Mouse (Mus musculus) retina, postnatal 1 day (tissue): ENCODE measurements around the gene Hivep3.

Source experiments
- DNase-seq: peaks from one replicate; pipeline ENCODE4 v3.0.0-alpha.2; 2012

Hivep3 gene

DNA sequence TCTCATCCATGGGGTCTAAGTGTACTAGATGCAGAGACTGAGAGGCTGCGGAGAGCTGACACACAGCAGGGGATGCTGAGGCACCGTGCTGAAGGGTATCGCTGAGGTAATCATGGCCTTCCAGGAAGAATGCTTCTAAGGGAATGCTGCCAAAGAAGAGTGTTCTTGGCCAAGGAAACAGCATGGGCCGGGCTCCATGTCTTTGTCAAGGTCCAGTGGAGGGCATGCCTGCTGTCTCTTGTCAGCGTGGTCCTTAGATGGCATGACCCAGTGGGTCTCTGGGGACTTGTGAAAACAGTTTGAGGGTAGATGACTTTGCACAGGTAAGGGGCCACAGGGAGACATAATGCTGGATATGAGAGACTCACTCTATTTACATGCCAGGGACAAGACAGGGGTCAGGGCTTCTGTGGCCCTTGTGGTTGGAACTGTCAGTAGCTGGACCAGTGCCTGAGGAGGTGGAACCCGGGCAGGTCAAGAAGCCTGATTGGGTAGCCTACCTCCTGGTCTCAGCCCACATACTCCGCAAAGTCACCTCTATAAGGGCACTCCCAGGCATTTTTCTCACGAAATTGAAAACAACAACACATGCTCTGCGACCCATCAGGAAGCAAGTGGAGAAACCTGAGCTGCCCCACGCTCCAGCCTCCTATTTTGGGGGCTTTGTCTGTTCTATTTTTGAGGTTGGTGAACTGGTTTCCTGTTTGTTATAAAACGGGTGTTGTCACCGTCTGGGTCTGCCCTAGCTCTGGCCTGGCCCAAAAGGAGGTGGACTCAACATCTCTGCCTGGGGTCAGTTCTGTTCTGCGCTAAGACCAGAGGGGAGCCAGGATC, 177.7 kb downstream of the Hivep3 start:
- DNase-seq, result no peak

- no peak for DNase-seq
Observed at GRCm38 (mm10) chr4:119912216-119912615, 178.6 kb downstream of the Hivep3 start.

DNA sequence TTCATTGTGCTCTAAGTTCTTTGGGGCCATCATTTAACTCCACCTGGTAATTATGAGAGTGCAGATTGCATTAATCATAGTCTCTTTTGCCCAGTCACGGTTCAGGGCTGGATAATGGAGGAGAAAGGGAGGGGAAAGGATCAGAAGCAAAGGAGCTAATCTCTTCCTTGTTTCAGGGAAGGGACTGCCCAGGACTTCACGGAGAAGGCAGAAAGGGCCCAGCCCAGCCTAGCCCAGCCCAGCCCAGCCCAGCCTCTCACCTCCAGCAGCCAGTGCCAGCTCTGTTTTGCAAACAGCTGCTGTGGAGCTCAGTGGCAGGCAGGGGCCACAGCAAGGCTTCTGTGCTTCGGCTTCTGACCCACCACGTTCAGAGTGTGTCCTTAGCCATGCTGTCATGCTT, 180.6 kb downstream of the Hivep3 start:
- no peak for DNase-seq

DNA sequence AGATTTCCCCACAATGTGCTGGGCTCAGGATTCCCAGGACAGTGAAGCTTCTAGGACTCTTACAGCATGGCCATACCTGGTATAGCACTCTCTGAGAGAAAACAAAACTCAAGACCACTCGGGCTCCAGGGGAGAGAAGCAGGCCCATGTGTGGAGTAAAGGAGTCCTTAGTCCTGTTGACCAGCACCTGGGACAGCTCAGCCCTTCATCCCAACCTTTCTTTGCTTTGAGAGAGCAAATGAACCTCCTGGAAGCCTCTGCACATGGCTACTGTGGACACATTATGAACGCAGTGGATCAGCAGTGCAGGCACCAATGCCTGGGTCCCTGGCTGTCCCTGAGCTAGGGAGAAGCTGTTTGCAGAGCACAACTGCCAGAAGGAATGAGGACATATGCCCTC, 181.5 kb downstream of the Hivep3 start:
- DNase-seq, result no peak

DNA sequence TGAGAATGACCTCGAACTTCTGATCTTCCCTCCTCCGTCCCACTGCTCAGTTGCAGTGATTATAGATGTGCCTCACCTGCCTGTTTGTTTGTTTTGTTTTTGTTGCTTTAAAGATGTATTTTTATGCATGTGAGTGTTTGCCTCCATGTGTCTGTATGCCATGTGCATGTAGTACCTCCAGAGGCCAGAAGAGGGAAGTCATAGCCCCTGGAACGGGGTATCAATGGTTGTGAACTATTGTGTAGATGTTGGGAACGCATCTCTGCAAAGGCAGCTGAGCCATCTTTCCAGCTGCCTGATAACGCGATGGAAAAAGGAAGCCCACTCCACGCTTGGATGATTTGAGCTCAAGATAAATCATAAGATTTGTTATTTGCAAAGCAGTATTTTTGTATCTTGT, 183.9 kb downstream of the Hivep3 start:
- DNase-seq, result peak; percentile 64

DNA sequence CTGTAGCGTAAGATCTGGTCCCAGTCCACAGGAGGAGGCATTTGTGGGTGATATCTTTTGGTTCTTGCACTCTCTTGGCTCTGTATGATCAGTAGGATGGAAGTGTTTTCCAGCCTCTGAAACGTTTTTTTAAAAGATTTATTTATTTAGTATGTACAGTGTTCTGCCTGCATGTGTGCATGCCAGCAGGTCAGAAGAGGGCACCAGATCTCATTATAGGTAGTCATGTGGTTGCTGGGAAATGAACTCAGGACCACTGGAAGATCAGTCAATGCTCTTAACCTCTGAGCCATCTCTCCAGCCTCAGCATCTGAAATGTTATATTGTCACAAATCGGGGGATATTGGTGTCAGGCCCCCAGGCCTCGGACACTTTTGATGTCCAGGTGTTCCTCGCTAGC, 185.8 kb downstream of the Hivep3 start:
- no peak for DNase-seq

DNA sequence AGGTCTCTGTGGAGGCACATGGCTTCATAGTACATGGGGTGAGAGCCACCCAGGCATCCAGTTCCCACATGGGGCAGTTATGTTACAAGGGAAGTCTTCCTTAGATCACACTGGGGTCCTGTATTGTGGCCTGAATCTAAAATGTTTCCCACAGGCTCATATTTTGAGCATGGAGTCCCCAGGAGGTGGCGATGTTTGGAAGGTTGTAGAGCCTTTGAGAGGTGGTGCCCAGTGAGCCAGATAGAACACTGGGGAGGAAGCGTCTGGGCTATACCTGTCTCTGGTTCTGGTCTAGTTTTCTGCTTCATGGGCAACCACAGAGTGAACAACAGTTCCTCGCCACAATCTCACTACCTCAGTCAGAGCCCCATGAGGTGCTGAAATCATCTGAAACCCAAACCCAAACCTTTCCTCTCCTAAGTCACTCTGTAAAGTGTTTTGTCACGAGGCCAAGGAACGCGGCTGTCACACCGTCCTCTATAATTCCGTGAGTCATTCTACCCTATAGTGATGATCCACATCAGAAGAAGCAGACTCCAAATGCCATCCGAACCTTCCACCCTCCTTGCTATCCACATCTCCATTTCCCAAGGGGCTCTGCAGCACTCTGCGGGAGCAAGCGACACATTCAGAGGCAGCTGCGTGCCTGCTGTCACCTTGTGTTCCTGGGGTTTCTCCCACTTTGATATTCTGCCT, 187.6 kb downstream of the Hivep3 start:
- no peak for DNase-seq

DNA sequence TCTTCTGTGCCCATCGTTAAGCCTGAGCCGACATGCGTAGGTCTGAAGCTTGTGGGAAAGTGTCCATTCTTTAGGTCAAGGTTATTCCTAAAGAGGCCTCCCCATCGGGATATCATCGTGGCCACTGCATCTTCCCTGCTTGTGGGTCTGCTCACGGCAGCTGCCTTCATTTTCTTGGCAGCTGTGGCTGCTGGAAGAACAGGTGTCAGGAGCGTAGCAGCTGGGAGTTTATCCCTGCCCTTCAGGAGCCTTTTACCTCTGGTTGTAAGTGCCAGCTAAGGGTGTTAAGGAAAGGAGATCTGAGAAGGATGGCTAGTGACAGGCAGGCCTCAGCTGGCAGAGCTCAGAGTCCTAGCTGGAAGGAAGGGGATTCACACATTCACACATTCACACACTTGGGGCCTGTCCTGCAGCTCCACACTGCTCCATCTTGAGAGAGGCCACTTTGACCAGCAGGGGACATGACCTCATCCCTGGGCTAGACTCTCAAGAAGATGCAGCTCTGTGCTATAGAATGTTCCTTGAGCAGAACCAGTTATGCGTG, 188.2 kb downstream of the Hivep3 start:
- DNase-seq, result peak; percentile 37

- no peak for DNase-seq
Observed at GRCm38 (mm10) chr4:119922945-119923344, 189.4 kb downstream of the Hivep3 start.

DNA sequence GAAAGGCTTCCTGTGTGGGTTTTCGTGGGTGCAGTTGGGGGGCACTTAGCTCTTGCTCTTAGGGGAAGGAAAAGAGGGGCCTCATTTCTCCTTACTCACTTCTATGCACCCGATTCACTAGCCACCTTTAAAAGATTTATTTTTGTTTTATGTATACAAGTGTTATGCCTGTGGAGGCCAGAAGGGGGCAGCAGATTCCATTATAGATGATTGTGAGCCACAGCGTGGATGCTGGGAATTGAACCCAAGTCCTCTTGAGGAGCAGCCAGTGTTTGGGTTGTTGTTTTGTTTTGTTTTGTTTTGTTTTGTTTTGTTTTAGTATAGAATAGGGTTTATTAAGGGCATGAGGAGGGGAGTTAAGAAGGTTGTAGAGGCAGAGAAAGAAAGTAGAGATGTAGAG, 189.8 kb downstream of the Hivep3 start:
- DNase-seq, result no peak

DNA sequence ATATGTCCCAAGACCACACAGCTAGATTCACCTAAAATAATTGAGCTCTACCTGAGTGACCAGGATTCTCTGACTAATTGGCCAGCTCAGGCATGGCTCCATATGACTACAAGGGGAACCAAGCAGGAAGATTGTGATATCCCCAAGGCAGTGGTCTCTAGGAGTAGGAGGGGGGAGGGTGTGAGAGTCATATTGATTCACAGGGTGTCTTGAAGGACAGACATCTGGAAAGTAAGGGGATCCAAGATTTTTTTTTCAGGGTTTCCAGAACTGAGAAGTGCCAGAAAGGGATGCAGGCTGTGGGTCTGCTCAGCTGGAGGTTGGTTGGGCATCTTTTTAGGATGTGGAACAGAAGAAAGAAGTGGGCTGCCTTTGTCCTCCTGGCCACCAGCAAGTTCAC, 191.5 kb downstream of the Hivep3 start:
- no peak for DNase-seq

DNA sequence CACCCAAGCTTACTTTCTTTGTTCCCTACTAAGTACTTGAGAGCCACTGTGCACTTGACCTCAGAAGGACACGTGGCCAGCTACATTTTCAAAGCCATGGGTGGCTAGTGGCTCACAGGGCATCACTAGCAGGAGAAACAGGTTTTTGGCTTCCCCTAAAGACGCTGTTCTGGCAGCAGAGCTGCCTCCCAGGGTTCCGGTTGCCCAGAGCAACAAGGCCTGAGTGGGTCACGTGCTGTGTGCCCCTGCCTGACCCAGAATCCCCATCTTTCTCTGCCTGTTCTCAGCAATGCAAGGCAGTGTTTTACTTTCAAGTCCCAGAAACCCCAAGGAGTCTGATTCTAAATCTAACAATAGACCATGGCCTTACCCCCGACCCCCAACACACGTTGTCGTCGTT, 198.3 kb downstream of the Hivep3 start:
- peak; percentile 83 for DNase-seq

DNA sequence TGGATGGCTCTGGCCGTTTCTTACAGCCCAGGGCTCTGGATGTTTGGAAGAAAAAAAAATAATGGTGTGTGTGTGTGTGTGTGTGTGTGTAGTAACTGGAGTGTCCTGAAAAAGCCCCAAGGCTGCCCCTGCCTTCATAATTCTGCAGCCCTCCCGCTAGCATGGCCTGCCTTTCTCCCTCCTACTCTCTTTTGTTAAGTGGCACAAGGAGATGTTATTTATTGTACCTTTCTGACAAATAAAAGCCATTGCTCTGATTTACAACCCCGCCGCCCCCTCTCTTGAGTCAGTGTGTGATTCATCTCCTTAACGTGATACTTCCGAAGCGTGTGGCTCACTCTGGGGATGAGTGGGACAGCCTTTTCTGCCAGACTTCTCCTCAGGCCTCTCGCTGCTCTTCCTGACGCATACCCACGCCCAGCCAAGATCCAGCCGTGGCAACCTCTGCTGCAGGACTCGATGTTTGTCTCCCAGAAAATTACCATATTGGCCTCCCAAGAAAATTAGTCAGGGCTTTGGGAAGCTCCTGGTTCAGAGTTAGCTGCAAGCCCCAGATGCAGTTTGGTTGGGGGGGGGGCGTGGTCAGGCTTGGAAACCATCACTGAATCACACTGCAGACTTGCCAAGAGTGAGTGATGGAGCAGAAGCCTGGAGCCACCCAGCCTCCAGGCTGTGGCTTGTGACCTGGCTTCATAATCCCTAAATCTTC, 199.1 kb downstream of the Hivep3 start:
- peak; percentile 44 for DNase-seq

- no peak for DNase-seq
Observed at GRCm38 (mm10) chr4:119934901-119935300, 201.3 kb downstream of the Hivep3 start.

DNA sequence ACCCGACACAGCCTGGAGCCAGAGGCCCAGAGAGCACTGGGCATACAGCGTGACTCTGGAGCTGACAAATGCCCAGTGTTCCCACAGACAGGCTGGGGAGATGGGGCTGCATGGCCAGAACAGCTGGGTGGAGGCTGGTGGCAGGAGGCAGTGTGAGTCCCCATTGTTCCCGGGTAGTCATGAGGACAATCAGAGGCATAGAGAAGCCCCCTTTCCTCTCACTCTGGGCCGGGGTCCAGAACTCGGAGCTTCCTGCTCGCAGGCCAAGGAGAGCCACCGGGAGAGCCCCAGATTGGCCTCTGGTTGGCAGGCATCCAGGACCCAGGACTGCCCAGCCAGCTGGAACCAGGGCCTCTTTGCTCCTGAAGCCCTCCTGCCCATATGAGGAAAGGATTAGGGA, 204.3 kb downstream of the Hivep3 start:
- DNase-seq, result peak; percentile 93

- peak; percentile 36 for DNase-seq
Observed at GRCm38 (mm10) chr4:119938518-119938917, 204.9 kb downstream of the Hivep3 start.

GRCm38 (mm10) chr4:119939786-119940185, 206.2 kb downstream of the Hivep3 start:
- DNase-seq, result no peak

GRCm38 (mm10) chr4:119946224-119946887, 212.8 kb downstream of the Hivep3 start:
- DNase-seq, result no peak

DNA sequence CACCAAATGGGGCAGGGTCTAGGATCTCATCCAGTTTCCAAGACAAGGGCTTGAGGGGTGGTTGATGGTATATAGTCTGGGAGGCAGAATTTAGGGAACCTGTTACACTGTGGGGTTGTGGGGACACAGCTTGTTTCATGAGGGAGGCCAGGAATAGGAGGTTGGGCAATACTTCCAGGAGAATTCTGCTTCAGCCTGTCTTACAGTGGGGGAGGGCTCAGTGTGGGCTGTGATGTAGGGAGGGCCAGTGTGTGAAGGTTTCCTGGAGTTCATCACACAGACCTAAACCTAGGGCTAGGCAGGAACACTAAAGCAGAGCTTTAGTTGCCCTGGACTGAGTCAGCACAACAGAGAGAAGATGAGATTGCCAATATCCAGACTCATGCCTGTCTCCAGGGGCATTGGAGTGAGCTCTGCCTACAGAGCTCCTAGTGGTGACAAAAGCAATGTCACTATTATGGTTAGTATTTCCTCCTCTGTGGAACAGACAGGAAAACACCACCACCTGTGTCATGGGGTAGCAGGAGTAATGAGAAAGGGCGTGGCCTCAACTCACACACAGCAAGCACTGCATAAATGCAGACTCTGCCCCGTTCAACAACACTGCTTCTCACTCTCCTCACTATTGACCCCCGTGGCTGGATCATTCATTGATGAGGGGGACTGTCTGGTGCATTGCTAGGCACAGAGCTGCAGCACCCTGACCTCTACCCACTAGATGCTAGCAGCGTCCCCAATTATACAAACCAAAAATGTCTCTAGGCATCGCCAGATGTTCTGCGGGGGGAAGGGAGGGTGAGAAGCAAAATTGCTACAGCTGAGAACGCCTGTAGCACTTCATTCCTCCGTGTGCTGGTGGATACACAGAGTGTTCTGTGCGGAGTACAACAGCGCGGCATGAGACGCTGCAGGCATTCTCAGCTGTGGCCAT, 213.9 kb downstream of the Hivep3 start:
- DNase-seq, result no peak

DNA sequence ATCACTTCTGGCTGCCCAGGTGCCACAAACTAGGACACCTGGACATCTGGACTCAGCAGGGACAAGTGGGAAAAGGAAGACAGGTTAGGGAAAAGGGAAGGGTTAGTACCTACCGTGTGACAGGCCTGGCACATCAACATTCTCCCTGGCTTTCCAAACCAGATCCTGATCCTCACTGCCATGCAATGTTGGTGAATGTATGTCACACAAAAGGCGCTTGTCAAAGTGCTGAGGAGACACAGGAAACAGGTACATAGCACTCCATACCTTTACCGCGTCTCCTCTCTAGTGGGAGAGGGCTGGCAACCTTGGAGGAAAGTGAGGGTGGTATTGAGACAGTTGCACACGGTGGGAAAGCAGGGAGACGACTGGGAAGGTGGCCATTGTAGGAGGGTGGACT, 214.8 kb downstream of the Hivep3 start:
- no peak for DNase-seq

DNA sequence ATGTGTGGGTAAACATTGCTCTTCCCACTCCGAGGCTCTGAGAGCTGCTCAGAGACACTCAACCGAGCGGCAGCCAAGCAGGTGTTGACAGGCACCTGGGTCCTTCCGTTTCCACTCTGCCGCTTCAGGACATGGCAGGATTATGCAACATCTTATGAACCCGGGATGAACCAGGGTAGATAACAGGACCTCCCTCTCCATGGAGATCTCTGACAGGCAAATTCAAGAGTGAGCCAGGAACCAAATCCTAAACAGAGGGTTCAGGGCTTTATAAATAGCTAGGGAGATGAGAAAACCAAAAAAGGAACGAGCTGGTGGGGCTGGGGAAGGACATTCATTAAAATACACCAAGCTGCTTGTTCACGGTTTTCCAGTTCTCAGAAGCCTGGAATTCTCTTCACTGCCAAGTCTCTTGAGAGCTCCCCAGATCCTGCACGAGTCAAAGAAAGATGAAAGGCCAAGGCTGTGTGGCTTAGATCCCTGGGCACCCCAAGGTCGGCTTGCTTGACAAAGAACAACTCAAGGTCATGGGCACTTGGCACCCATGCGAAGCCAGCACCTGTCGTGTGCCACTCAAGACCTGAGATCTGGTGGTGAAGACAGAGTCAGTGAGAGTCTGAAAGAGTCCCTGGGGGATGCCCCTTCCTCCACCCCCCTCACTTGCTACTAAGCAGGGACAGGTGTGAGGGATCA, 215.5 kb downstream of the Hivep3 start:
- DNase-seq, result no peak
